Mouse (Mus musculus): ENCODE results near the gene Trip12. TPM values are rescaled to one million over a fixed set of nuclear protein-coding genes. Genes with fewer than 3 reads are reported as not detected.

The Trip12 gene
- total RNA-seq, 2 experiments from 2014 or later: 106 to 138 TPM

DNA sequence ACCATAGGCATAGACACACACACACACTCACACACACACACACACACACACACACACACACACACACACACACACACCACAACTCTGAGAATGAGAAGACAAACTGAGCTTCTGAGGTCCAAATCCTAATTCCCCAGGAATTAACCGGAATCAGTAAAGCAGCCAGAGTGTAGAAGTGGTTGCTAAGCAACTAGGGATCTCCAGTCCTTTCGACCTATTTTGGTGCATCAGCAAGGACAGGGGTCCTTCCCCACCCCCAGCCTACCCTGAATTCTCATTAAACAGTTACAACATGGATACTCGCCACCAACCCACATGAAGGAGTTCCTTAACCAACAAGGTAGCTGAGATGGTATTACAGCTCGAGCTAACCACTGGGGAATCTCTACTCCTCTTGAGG lies 162.4 kb downstream of the Trip12 start:
- no peak for ATAC-seq (replicated peaks; ENCODE audit: poor library complexity, severe bottlenecking)

Other genes starting within 250 kb of the Trip12 start
- gene Dner, start 144.3 kb downstream of the Trip12 start, total RNA-seq (2014; fragmentation: Nextera tagmentation): not detected in 2 replicates
- not detected in 2 replicates for gene Dner, start 144.3 kb downstream of the Trip12 start, total RNA-seq (2017)
- gene Fbxo36, start 675 bp downstream of the Trip12 start, total RNA-seq (2014; fragmentation: Nextera tagmentation): 6.5 and 8.7 TPM in 2 replicates
- 0.41 and 0.78 TPM in 2 replicates for gene Fbxo36, start 675 bp downstream of the Trip12 start, total RNA-seq (2017)
- gene Slc16a14, start 94.6 kb upstream of the Trip12 start, total RNA-seq (2014; fragmentation: Nextera tagmentation): not detected in 2 replicates
- gene Slc16a14, start 94.6 kb upstream of the Trip12 start, total RNA-seq (2017): not detected in 2 replicates

Measured in granulocyte monocyte progenitor cell, adult 5-6 weeks (primary cell).